Mouse (Mus musculus) gastrocnemius, postnatal 4 days (tissue): Measurements from ENCODE around the gene Cobl. TPM values are rescaled to one million over a fixed set of nuclear protein-coding genes. Genes with fewer than 3 reads are reported as not detected.

Experiments
- DNase-seq, 2 experiments: peaks; one replicate each; pipeline ENCODE4 v3.0.0; 2021 to 2022; ENCODE audit warnings: low spot score in 2 of 2, mixed read lengths in 2 of 2
- total RNA-seq, 2 experiments: library from RNA; stranded (reverse); gene quantifications; 2 replicates each; pipeline ENCODE4 v1.2.3; 2021

The Cobl gene
- total RNA-seq, 2 experiments from 2014 or later: 188 to 241 TPM

DNA sequence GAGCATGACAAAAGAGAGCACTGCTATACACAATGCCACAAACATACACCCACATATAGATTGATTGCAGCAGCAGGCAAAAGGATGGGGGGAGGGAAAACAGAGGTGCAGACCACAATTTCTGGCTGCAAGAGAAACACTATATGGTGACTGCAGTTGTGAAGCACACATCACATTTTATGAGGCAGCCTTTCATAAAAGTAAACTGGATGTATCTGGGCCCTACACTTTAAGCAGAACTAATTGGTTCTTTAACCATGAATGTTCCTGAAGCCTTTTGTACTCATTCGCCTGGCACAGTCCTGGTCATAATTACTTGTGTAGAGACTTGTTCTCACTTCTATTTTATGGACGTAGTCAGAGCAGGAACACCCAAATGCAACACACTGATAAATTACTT lies 19.5 kb downstream of the Cobl start:
- DNase-seq: no peak

DNA sequence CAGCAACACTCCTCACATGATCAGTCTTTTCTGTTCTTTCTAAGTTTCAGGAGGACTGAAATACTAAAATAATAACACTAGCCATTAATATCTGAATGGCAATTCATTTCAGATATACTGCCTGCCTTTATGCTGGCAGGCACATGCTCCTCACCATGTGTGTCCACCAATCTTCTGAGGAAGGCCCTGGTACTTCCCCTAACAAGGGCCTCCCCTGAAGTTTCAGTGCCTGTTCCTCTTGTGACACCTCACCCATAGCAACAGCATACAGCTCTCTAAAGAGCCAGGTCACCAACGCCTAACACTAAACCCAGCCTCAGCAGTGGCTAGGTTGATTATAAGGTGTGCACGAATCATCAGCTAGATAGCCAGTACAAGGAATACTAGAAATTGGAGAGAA lies 20.5 kb downstream of the Cobl start:
- DNase-seq: no peak

DNA sequence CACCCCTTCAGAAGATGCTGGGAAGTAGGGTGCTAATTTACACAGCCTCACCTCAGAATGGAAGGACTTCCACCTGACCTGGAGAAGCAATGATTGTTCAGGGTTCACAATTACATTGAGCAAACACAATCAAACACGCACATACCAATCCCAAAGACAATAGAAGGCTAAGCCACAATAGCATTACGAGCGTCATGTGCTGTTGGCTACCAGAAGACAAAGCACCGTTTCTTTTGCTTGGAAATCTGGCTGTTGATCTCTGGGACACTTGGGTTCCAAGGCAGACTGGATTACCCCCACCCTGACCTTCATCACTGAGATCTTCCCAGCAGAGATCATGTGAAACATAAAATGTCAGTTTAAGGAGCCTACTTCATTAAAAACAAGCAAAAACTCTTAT lies 21.1 kb downstream of the Cobl start:
- no peak for DNase-seq

DNA sequence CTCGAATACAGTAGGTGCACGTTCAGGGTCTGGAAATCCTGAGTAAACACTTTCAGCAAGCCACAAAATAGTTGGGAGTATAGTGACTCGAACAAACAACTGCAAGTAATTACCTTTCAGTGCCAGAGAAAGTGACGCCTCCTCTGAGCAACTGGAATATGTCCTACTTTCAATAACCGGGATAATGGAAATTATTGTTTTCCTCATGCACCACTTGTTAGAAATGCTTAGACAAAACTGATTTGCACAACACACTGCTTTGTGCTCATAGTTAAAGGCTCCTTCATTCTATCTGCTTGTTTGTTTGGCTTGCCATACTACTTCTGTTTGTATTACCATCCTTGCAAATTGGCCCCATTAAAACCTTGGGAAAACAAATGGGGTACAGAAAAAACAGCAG lies 21.6 kb downstream of the Cobl start:
- DNase-seq: no peak

DNA sequence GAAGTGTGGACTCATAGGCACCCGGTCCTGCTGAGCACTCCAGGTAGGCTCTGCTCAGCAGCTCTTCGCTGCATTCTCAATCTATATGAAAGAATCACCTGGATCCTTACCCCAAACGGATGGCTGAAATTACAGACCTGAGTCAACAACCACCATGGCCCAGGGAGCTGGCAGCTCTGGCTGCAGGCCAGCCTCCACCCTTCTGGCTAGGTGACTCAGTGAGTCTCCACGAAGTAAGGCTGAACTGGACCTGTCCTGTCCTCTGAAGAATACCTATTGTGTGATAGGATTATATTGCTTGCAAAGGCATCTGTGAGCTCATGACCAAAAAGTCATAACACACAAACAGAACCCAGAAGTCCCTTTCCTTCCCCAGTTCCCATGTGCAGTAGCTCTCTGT lies 22.5 kb downstream of the Cobl start:
- DNase-seq: no peak

DNA sequence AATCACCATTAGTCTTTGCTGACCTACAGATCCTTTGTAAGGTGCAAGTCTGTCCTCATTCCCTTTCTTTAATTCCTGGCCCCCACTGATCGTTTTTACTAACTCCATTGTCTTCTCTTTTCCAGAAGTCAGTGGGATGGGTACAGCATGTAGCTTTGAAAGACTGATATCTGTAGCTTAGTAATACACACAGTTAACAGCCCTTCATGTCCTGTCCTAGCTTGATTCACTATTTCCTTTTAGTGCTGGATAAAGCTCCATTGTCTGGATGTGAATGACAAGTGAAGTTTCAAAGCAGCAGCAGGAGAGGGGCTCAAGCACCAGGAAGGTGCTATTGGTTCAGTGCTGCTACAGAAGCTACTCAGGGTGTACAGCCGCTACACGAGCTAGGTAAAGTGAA lies 28.9 kb downstream of the Cobl start:
- no peak for DNase-seq

DNA sequence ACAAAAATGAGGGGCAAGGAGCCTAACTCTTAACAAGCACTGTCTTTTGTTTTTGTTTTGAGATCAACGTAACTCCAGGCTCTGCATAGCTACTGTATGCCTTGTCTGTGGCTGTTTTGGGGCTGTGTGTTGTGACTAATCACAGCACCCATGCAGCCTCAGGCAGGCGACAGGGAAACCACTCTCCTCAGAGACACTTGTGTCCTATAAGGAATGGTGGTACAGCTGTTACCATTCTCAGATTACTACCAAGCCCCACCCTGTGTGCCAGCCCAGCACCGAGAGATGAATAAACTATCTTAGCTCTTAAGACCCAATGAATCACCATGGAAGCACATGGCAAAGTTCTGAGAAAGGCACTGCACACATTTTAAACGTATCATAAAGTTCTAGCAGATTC lies 29.7 kb downstream of the Cobl start:
- DNase-seq: peak in 1 of 2 experiments; percentile 16

DNA sequence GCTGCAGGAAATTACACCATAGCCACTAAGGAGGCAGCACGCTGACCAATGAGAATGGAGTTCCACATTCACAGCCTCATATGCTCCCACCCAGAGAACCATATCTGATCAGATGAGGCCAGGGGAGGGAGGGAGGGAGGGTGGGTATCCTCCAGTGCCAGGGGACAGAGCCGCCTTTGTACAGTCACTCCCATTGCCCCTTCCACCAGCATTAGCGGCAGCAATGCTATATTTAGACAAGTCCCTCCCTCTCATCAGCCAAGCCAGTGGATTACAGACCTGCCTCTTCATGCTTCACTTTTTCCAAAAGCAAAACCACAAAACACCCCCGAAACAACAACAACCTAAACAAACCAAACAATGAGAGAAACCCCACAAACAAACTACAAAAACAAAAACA lies 30.2 kb downstream of the Cobl start:
- no peak for DNase-seq

DNA sequence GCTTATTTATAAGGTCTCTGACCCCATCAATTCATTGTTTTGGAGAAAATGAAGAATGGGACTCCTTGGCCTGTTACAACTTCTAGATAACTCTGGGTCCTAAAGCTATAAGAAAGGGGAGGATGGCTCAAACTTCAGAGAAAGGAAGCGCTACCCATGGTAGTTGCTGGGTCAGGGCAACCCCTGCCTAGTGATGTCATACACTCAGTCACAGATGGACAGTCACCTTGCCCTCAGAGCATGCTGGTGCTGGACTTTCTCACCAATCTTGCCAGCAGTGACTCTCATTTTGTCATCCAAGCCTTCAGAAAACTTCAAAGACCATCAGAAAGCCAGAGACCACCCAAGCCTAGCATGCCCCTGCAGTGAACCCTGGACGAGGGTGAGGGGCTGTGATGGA lies 32.8 kb downstream of the Cobl start:
- no peak for DNase-seq

DNA sequence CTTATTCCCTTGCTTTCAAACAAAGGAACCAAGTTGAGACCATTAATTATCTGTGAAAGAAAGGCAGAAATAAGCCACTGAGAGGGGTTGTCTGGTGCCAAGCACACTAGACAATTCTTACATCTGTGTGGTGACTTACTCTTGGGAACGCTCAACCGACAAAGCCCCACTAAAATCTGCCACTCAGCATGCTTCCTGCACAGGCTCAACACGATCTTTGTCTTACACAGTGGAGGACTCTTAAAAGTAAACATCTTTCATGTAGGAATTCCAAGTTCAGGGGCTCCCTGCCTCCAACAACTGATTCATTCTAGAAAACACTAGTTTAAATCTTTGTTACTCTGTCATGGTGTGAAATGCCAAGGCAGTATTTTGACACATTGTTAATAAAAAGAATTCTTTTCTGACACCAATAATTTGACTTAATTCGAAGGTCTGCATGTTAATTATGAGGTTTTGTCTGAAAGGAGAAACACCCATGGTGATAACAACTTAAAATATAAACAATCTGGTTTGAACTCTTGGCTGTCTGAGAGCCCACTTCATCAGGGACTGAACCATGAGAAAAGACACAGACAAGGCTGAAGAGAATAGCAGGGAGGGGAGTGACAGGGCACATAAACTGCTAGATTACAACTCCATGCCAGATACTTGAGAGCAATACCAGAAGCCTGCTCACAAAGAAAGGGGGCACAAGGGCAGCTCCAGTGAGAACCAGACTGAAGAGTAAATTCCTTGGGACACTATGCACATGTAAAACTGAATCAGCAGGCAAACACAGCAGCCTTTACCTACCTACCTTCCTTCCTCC lies 34.3 kb downstream of the Cobl start:
- DNase-seq: no peak

DNA sequence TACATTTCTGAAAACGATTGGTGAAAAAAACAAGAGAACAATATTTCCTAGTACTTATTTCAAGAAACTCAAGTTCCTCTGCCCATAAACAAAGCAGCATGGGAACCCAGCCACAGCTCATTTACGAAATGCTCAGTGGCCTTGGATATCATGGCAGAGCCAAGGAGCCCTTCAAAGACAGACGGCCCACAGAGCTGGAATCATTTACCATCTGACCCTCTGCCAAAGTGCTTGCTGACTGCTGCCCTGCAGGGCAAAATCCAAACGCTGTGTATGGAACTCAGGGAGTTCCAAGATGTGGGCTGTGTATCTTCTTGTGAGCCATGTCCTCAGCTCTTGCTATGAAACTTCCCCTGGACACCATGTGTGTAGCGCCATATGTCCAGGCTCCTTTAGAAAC lies 38.0 kb downstream of the Cobl start:
- DNase-seq: no peak

DNA sequence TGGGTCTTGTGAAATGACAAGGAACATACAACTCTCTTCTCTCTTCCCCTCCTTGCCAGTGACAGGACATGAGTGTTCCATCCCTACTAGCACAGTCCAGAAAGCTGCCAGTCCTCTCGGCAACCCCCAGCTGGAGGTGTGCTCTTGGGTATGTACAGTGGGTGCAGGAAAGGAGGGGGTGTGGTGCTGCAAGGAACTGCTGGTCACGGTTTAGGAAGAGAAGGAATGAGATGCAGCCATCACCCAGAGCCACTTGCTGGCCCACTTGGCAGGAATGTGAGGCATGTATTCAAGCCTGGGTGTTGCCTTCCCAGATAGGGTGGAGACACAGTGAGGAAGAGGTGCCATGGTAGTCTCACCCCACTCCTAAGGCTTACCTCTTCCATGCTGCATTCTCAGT lies 40.6 kb downstream of the Cobl start:
- no peak for DNase-seq

DNA sequence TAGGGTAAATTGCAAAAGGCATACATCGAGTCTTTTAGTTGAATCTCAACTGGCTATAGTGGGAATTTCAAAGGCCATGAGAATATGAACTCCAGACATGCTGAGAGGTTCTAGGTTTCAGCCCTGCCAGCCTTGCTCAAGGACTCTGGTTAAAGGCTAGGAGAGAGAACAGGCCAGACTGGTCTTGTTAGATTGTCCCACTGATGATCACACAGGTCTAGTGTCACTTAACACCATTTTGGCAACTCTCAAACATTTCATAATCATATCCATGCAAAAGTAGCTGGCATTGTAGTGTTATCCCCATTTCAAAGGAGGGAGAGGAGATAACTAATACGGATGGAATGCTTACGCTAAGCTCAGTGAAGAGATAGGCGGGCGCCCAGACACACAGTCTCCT lies 43.6 kb downstream of the Cobl start:
- DNase-seq: no peak

DNA sequence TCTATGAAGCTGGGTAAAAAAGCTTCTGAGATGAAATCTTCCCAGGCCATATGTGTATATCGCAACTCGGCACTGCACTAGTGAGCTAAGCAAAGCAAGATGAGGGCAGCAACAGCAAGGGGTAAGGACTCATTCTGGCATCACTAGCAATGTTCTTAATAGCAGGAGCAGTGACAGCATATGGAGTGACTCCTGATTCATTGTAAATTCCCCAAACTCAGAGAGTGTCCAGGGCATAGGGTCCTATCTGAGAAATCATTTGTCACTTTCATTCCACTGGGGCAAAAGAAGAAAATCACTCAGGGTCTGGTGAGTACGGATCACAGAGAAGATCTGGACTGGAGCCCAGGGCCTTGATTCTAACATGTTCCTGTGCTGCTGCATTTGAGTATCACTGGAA lies 44.6 kb downstream of the Cobl start:
- no peak for DNase-seq

DNA sequence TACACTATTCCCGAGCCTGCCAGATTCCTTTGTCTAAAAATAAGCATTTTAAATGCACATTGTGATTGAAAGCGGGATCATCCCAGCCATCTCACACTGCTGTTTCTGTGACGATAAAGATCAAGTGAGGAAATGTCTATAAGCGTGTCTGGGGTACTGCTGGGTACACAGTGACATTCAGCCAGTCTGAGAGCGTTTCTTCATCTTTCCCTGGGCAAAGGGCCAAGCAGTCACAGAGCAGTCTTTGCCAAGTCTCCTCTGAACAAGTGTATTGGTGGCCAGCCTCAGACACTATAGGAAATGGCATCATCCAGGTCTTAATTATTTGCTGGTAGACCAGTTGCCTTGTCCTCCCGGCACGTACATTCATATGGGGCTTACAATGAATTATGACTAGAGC lies 47.9 kb downstream of the Cobl start:
- no peak for DNase-seq

DNA sequence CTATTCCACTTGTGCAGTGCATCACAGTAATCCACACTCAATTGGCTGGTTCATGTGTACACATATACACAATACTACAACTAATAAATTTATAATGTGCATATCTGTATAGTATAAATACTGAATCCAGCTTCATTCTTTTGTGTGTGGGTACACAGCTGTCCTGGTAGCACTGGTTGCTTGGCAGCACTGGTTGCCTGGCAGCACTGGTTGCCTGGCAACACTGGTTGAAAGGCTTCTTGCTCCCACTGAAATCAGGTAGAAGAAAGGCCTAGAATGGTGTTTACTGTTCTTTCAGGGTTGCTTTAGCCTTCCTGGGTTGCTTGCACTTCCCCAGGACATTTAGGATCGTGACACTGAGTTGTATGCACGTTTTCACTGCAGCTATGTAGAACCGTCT lies 49.4 kb downstream of the Cobl start:
- no peak for DNase-seq

DNA sequence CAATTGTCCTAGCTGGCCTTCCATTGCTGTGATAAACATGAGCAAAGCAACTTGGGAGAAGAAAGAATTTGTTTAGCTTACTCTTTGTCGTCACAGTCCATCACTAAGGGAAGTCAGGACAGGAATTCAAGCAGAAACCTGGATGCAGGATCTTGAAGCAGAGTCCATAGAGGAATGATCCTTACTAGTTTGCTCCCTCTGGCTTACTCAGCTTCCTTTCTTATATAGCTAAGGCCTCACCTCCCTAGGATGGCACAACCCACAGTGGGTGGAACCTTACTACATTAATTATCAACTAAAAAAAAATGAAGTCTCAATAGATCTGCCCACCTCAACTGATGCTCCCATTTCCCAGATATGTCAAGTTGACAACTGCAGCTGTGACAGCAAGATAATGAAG lies 52.8 kb downstream of the Cobl start:
- no peak for DNase-seq

DNA sequence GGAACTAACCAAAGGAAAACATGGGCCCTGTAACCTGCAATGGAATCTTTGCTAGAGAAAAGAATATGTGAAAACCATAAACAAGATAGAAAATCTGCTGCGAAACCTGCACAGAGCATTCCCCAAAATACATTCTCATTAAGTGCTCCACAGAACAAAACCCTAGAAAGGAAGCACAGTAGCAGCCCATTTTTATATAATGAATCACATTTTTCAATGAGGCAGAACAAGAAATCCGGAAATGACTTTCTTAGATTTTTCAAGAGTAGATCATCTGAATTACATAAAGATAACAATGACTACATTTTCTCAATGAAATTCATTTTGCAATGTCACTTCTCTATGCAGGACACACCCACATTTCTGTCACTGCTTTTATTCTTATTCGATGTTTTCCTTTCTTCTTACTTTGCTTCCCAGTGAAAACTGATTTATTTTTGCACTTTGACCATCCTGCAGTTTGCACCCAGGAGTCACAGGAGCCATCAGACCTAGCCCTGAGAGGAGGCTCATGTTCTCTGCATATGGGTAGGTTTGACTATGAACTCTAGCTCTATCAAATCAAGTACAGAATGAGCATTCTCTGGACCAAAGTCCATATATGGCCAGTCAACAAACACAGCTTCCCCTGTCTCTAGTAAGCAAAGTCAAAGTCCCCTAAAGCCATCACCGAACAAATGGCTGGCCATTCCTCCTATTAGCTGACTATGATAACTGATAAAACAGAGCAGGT lies 53.5 kb downstream of the Cobl start:
- no peak for DNase-seq

DNA sequence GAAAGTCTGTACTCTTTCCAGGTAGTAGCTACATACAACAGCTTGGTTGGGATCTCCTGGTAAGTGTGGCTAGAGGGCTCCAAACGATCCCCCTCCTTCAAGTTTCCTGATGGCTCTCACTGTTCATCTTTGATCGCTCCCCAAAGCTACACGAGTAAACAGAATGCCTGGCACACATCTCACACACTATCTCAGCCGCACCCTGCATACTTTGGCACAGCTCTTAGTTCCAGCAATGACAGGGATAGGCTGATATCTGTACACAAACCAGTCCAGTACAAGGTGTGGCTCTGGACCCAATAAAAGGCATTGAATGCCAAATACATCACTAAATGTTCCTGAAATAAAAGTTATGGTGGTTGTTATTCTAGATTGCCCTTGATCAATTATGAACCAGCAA lies 55.3 kb downstream of the Cobl start:
- DNase-seq: no peak

DNA sequence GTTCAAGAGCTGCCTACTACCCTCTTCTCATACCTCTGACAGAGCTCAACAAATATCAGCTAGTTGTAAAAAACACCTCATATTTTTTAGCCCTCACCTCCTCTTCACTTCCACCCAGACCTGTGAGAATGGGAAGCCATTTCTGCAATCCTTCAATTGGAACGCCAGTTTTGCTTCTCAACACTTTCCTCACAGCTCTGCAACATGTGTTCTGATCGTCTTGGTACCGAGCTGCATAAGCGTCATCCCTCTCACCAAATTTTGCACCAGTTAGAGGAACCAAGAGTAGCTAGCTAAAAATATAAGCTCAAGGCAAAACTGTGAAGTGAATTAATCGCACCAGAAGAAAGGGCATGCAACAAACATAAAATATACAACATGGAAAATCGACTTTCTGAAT lies 56.9 kb downstream of the Cobl start:
- no peak for DNase-seq

DNA sequence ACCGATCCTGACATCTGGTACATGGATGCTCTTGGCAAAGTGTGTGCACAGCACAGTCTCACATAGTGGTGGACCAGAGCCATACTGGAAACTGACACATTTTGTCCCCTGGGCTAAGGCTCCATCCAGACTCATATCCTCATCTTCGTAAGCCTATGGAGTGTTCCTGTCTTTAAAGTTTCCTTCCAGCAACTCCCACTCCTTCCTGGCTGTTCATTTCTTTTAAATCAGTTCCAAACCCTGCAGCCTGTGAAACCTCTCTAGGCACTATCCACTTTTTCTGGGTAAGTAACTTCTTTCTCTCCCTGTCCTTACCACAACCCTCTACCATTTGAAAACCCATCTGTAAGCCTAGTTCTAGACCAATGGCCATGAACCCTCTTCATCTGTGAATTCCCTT lies 64.9 kb downstream of the Cobl start:
- DNase-seq: no peak

DNA sequence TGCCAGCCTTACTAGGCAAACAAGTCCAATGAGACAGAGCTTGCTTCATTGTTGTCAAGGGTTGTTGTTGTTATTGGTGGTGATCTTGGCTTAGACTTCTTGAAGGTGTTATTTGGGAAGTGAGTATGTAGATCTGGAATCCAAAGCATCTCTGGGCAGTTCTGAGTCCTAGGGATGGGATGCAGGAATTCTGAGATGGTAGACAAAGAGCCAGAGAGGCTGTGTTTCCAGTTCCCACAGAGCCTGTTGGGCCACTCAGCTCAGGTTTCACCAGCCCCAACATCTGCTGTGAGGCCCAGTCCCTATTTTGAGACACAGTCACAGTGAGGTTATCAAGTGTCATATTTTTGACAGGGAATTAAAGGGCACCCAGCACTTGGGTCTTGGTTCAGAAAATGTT lies 68.6 kb downstream of the Cobl start:
- DNase-seq: no peak

DNA sequence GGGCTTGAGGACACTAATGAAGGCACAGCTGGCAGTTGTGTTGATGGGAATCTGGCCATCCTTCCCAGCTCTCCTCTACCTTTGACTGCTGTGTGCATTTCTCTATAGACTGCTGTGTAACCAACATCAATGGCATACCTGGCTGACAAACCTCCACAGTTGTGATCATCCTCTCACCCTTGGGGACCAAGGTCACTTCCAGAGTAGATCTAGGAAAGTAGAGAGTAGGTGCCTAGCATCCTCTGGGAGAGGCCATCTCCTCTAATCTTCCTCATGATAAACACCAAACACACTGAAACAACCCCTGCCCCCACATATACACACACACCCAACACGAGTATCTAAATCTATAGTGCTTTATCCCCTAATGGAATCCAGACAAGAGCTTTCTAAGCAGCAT lies 70.1 kb downstream of the Cobl start:
- DNase-seq: no peak
